Mouse (Mus musculus) forebrain, postnatal 0 days (tissue): ENCODE measurements around the gene Taf3. TPM values are rescaled to one million over a fixed set of nuclear protein-coding genes. Genes with fewer than 3 reads are reported as not detected.

Experiments
- ATAC-seq: fragments of 200-750 bp; cut with Nextera tagmentation; 2 replicates; pipeline ENCODE4 v1.8.0; 2017; ENCODE audit warnings: mild to moderate bottlenecking, moderate library complexity
- DNase-seq: peaks from one replicate; pipeline ENCODE4 v3.0.0-alpha.2; 2015
- H3K27ac ChIP-seq: fragments of 300-500 bp; sonication (generic); 2 replicates; pipeline ENCODE4 v1.5.1; 2014; ENCODE audit warnings: low read depth, mild to moderate bottlenecking, antibody characterized with exemption, low read length, moderate library complexity, mixed read lengths
- H3K27me3 ChIP-seq: fragments of 300-500 bp; sonication (generic); 2 replicates; pipeline ENCODE4 v1.6.1; 2014; ENCODE audit warnings: mild to moderate bottlenecking, low read length, mixed read lengths; ENCODE audit not compliant: insufficient read depth
- H3K36me3 ChIP-seq: fragments of 300-500 bp; sonication (generic); 2 replicates; pipeline ENCODE4 v1.6.1; 2014; ENCODE audit warnings: mild to moderate bottlenecking, moderate library complexity; ENCODE audit not compliant: insufficient read depth
- H3K4me1 ChIP-seq: fragments of 300-500 bp; sonication (generic); 2 replicates; pipeline ENCODE4 v1.6.1; 2014; ENCODE audit warnings: antibody characterized with exemption; ENCODE audit not compliant: insufficient read depth
- H3K4me2 ChIP-seq: fragments of 300-500 bp; sonication (generic); 2 replicates; pipeline ENCODE4 v1.6.1; 2014; ENCODE audit warnings: low read depth, mild to moderate bottlenecking, moderate library complexity
- H3K4me3 ChIP-seq: fragments of 300-500 bp; sonication (generic); 2 replicates; pipeline ENCODE4 v1.5.1; 2014; ENCODE audit warnings: low read depth, low read length, mixed read lengths
- H3K9ac ChIP-seq: fragments of 300-500 bp; sonication (generic); 2 replicates; pipeline ENCODE4 v1.6.1; 2014; ENCODE audit warnings: mild to moderate bottlenecking
- H3K9me3 ChIP-seq: fragments of 300-500 bp; sonication (generic); 2 replicates; pipeline ENCODE4 v1.6.1; 2016; ENCODE audit warnings: low read length
- CTCF ChIP-seq: sonication (generic); IDR thresholded peaks from 2 replicates; pipeline ENCODE4 v1.5.1; 2016; ENCODE audit warnings: antibody characterized with exemption, control low read depth, low read depth
- WGBS: fragments of 180-500 bp; shearing (Covaris S2); extraction: QIAGEN DNeasy Blood & Tissue Kit; methylation state at CpG from one replicate; pipeline ENCODE4 v1.1.7; 2014; 5-methylcytosine and 5-hydroxymethylcytosine counted together
- polyA plus RNA-seq: library from polyadenylated mRNA; unstranded; fragments of >200 nt; fragmentation: Nextera tagmentation; extraction: Ambion mirVana; gene quantifications from 2 replicates; pipeline ENCODE4 v1.2.1, GENCODE M21; 2015
- total RNA-seq: library from RNA; depleted of rRNA; stranded (reverse); fragments of >200 nt; gene quantifications from 2 replicates; pipeline ENCODE4 v1.2.3, GENCODE M21; 2014

Taf3 gene
- total and polyA plus RNA-seq, 2 experiments from 2014 or later, result 3.5 to 9.6 TPM

DNA sequence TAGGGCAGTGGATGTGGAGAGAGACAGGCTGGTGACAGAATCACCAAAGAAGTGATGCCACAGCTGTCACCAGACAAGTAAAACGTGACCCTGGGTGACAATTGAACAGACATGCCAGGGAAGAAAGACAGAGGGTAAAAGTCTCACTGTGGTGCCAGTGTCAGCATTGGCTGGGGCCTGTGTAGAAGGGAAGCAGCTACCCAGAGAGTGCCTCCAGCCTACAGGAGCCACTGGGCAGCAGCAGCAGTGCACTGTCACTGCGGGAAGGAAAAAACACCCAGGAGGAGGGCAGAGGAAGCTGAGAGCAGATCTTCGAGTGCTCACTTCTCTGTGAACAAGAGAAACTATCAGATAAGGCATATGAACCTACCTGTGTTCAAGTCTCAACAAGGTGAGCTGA lies 86.7 kb downstream of the Taf3 start:
- no peaks in the 10 kb centered on the region for H3K27me3 ChIP-seq
- no peak overlapping the region for H3K4me2 ChIP-seq
- 77% methylated on average over 3 of the region's 3 CpGs for WGBS
- no peak overlapping the region for H3K4me3 ChIP-seq
- TF ChIP-seq CTCF, result no peak
- H3K36me3 ChIP-seq, result no peaks in the 10 kb centered on the region
- no peaks in the 10 kb centered on the region for H3K4me1 ChIP-seq
- DNase-seq, result no peak
- no peak; the same call in 1 of the 2 replicates for ATAC-seq
- H3K9ac ChIP-seq, result no peak overlapping the region
- H3K9me3 ChIP-seq, result no peaks in the 10 kb centered on the region
- H3K27ac ChIP-seq, result no peak overlapping the region

DNA sequence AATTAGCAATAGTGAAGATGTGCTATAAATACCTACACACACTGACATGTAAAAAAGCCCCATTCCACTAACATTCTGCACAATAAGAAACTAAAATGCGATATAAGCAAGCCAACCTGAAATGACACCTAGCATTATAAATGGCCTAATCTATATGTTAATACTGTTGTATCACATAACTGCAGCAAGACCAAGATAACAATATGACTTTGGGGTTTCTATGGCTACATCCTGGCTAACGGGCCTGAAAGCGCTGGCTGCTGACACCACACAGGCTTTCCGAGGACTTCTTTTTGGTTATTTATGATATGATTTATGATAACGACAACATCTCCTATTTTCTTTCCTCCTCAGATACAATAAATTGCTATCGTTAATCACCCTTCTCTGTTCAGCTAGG lies 90.4 kb downstream of the Taf3 start:
- 77% methylated on average over 6 of the region's 6 CpGs for WGBS
- Histone ChIP-seq H3K27ac (no peak overlapping the region), H3K9ac (no peak overlapping the region), H3K4me3 (no peak overlapping the region), H3K36me3 (no peaks in the 10 kb centered on the region), H3K4me1 (no peaks in the 10 kb centered on the region), H3K4me2 (no peak overlapping the region), H3K9me3 (no peaks in the 10 kb centered on the region), H3K27me3 (no peaks in the 10 kb centered on the region)
- DNase-seq (no peak), ATAC-seq (no peak)
- no peak for TF ChIP-seq CTCF

DNA sequence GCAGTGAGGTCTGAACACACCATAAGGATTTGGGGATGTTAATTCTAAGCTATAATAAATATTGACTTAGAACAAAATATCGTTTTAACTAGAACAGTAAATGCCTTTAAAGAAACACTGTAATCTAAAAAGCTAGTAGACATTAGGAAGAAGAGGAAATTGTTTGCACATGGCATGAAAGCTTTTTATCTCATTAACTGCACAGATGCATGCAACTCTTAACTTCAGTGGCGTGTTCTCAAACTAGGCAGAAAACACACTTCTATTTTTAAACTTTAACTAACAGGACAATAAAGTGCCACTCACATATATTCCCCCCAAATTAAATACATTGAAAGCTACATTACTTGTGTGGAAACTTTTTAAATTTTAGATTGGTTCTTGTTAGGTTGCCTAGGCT lies 91.8 kb downstream of the Taf3 start:
- no peak overlapping the region for H3K9ac ChIP-seq
- DNase-seq, result no peak
- 0 out of 2 replicates have a peak, but pooled peaks cover 3% of the 10 kb centered on the region for H3K36me3 ChIP-seq
- H3K27me3 ChIP-seq, result no peaks in the 10 kb centered on the region
- TF ChIP-seq CTCF, result no peak
- WGBS, result 58% methylated on average over 2 of the region's 2 CpGs
- no peaks in the 10 kb centered on the region for H3K9me3 ChIP-seq
- H3K4me2 ChIP-seq, result no peak overlapping the region
- H3K4me1 ChIP-seq, result no peaks in the 10 kb centered on the region
- no peak for ATAC-seq
- no peak overlapping the region for H3K4me3 ChIP-seq
- no peak overlapping the region for H3K27ac ChIP-seq

GRCm38 (mm10) chr2:9955576-9956535 lies 92.5 kb downstream of the Taf3 start:
- no peak overlapping the region for H3K9ac ChIP-seq
- 60% methylated on average over 9 of the region's 9 CpGs for WGBS
- no peak for DNase-seq
- no peak overlapping the region for H3K4me3 ChIP-seq
- H3K36me3 ChIP-seq, result 0 out of 2 replicates have a peak, but pooled peaks cover 3% of the 10 kb centered on the region
- no peaks in the 10 kb centered on the region for H3K9me3 ChIP-seq
- no peaks in the 10 kb centered on the region for H3K4me1 ChIP-seq
- no peaks in the 10 kb centered on the region for H3K27me3 ChIP-seq
- no peak for TF ChIP-seq CTCF
- no peak for ATAC-seq
- no peak overlapping the region for H3K27ac ChIP-seq
- H3K4me2 ChIP-seq, result no peak overlapping the region

GRCm38 (mm10) chr2:9946739-9947138 lies 101.7 kb downstream of the Taf3 start:
- Histone ChIP-seq H3K4me1 (no peaks in the 10 kb centered on the region), H3K4me2 (no peak overlapping the region), H3K9ac (no peak overlapping the region), H3K4me3 (no peak overlapping the region), H3K27ac (no peak overlapping the region), H3K27me3 (no peaks in the 10 kb centered on the region), H3K9me3 (no peaks in the 10 kb centered on the region), H3K36me3 (0 out of 2 replicates have a peak, but pooled peaks cover 1% of the 10 kb centered on the region)
- DNase-seq (no peak), ATAC-seq (no peak)
- TF ChIP-seq CTCF, result no peak
- WGBS, result 91% methylated on average over 3 of the region's 3 CpGs

DNA sequence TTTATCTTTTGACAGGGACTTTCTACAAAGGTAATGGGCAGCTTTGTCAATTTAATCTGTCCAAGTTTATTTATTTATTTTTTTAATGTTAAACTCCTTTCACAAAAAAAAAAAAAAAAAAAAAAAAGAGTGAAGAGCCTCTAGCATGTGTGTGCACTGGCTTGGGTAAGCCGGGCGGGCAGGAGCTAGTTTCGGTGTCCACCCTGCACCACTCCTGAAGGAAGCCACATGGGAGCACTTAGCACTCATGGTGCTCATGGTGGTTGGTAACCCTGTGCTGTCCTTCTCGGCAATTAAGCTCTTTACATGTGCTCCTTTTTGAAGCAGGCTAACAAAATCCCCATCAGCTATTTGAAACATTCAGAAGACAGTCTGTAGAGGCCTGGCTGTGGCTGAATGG lies 102.8 kb downstream of the Taf3 start:
- H3K4me2 ChIP-seq, result no peak overlapping the region
- no peaks in the 10 kb centered on the region for H3K27me3 ChIP-seq
- H3K4me1 ChIP-seq, result no peaks in the 10 kb centered on the region
- 84% methylated on average over 4 of the region's 4 CpGs for WGBS
- ATAC-seq (no peak), DNase-seq (no peak)
- no peak overlapping the region for H3K4me3 ChIP-seq
- H3K9me3 ChIP-seq, result no peaks in the 10 kb centered on the region
- no peak for TF ChIP-seq CTCF
- H3K27ac ChIP-seq, result no peak overlapping the region
- no peak overlapping the region for H3K9ac ChIP-seq
- H3K36me3 ChIP-seq, result no peaks in the 10 kb centered on the region

DNA sequence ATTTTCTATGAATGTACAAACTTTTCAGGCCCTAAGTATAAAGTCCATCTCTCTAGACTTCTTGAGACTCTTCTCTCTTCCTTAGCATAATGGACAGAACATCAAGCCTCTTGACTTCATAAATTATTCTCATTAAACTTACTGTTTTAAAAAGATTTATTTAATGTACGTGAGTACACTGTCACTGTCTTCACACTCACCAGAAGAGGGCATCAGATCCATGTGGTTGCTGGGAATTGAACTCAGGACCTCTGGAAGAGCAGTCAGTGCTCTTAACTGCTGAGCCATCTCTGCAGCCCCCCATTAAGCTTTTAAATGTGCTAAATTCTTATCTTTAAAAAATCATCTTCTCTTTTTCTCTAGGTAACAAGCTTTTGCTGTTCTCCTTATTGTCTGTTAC lies 105.4 kb downstream of the Taf3 start:
- Histone ChIP-seq H3K9me3 (no peaks in the 10 kb centered on the region), H3K36me3 (peaks cover 4% of the 10 kb centered on the region; the same call in 1 of the 2 replicates), H3K4me1 (no peaks in the 10 kb centered on the region), H3K27ac (no peak overlapping the region), H3K4me2 (no peak overlapping the region), H3K27me3 (no peaks in the 10 kb centered on the region), H3K9ac (no peak overlapping the region), H3K4me3 (no peak overlapping the region)
- ATAC-seq, result no peak
- 84% methylated on average over 1 of the region's 1 CpGs for WGBS
- TF ChIP-seq CTCF, result no peak
- no peak for DNase-seq
